Mouse (Mus musculus) thymus, postnatal 0 days (tissue): ENCODE measurements around the gene Klhdc4. TPM values are rescaled to one million over a fixed set of nuclear protein-coding genes. Genes with fewer than 3 reads are reported as not detected.

ENCODE experiments used
- DNase-seq: peaks from one replicate; pipeline ENCODE4 v3.0.0-alpha.2; 2015; ENCODE audit warnings: low spot score
- polyA plus RNA-seq: library from polyadenylated mRNA; unstranded; fragments of >200 nt; fragmentation: Nextera tagmentation; extraction: Ambion mirVana; gene quantifications from 2 replicates; pipeline ENCODE4 v1.2.1, GENCODE M21; 2015

The Klhdc4 gene
- polyA plus RNA-seq, 1 experiment from 2014 or later, result 31.6 TPM

DNA sequence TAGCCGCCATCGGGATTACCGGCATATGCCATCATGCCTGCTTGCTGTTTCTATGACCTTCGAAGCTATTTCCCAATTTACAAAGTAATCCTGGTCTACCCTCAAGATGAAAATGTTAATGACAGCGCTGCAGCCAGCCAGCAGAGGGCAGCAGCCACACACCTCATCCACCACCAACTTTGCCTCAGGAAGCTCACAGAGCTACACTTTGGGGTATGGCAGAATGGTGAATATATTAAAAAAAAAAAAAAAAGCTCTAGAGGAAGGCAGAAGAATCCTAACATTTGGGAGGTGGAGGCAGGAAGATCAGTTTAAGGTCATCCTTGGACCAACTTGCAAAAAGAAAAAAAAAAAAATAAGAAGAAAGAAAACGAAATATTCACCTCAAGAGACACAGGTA, 20.6 kb upstream of the Klhdc4 start:
- DNase-seq, result peak; percentile 81

DNA sequence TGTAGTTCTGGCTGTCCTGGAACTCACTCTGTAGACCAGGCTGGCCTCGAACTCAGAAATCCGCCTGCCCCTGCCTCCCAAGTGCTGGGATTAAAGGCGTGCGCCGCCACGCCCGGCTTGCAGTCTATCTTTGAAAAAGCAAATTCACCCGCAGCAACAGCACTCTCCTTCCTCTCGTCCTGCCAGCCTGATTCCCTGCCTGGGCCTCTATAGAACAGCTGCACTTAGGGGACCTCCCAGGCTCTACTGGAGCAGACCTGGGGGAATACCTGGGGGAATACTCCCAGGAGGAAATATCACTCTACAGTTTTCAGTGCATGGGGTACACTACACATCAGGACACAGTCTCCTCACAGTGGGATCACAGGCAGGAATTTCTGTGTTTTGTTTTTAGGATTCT, 19.9 kb upstream of the Klhdc4 start:
- DNase-seq, result no peak

GRCm38 (mm10) chr8:121848495-121848894, 19.1 kb upstream of the Klhdc4 start:
- no peak for DNase-seq

GRCm38 (mm10) chr8:121847987-121848386, 18.6 kb upstream of the Klhdc4 start:
- no peak for DNase-seq

DNA sequence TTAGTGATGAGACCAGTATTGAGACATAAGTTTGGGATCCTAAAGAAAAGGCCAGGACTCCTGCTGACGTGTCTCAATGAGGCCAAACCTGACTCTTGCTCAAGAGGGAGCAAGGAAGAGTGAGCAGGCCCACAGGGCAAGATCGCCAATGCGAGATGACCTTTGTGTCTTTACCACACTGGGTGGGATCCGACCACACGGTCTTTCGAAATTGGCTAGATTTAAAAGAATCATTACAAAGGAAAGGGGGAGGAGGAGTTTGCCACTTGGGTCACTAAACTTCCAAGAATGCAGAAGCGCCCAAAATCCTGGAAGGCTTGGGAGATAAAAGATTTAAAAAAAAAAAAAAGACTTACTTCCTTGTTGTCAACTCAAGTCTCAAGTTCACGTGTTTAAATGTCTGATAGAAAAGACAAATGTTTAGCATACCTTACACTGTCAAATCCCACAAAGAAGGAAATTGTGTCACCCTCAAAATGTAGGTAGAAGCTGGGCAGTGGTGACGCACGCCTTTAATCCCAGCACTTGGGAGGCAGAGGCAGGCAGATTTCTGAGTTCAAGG, 18.0 kb upstream of the Klhdc4 start:
- no peak for DNase-seq

GRCm38 (mm10) chr8:121846815-121847214, 17.4 kb upstream of the Klhdc4 start:
- no peak for DNase-seq

DNA sequence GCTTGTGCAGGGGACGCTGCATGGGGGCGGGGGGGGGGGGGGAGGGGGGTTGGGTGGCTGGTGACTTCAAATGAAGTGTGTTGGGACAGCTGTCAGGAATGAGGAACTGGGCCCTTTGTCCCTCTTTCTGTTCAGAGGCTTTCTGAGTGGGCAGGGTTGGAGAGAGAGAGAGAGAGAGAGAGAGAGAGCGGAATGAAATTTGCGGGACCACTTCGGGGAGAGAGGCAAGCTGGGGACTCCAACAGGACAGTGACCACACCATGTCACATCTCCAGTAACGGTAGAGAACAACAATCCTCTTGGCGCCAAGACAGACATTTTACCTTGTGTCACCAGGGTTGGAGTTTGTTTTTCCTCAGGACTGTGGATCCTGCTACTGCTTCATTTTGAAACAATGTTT, 15.4 kb upstream of the Klhdc4 start:
- DNase-seq, result no peak

DNA sequence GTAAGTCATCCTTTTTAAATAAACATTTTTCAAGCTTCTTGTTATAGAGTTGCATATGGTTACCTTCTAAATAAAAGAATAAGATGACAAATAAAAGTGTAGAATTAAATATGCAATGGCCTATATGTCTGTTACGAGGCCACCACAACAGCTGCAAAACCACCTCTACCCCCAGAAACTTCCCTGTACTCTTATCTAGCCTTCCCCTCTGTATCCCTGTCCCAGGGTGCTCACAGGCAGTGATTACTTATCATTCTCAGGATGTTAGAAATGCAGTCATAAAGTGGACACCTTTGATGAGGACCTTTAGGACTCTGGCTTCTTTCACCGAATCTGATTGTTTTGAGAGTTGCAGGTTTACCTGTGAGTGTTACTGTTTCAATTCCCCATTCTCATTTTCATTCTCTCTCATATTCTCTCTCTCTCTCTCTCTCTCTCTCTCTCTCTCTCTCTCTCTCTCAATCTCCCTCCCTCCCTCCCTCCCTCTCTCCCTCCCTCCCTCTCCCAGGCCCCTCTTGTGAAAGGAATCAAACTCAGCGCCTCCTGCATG, 13.9 kb upstream of the Klhdc4 start:
- no peak for DNase-seq

- no peak for DNase-seq
Measured at GRCm38 (mm10) chr8:121842064-121842955, 12.9 kb upstream of the Klhdc4 start.

- peak; percentile 37 for DNase-seq
Measured at GRCm38 (mm10) chr8:121841242-121841641, 11.9 kb upstream of the Klhdc4 start.

- DNase-seq, result peak; percentile 80
Measured at GRCm38 (mm10) chr8:121832503-121832902, 3.1 kb upstream of the Klhdc4 start.

- no peak for DNase-seq
Measured at GRCm38 (mm10) chr8:121832061-121832460, 2.7 kb upstream of the Klhdc4 start.

- DNase-seq, result no peak
Measured at GRCm38 (mm10) chr8:121829777-121830362, 501 bp upstream of the Klhdc4 start.

DNA sequence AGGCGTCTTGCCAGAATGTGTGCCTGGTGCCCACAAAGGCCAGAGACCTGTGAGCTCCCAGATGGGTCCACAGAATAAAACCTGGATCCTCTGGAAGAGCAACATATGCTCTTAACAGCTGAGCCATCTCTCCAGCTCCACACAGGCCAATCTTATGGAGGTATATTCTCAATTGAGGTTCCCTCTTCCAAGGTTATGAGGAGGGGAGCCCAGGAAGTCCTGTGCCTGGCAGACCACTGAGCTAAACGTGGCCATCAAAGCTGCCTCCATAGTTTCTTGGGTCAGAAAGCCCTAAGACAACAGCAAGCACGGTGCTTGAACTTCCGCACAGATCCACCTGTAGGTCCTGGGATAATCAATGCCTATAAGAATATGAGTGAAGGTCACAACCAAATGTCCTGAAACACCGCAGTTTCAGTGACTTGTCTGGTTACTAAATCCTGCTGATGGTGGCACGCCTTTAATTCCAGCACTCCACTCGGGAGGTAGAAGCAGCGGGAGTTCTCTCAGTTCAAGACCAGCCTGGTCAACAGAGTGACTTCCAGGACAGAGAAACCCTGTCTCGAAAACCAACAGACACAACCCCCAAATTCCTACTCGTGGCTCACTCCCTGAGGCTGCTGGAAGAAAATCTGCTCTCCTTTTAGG, 869 bp downstream of the Klhdc4 start:
- DNase-seq, result no peak

DNA sequence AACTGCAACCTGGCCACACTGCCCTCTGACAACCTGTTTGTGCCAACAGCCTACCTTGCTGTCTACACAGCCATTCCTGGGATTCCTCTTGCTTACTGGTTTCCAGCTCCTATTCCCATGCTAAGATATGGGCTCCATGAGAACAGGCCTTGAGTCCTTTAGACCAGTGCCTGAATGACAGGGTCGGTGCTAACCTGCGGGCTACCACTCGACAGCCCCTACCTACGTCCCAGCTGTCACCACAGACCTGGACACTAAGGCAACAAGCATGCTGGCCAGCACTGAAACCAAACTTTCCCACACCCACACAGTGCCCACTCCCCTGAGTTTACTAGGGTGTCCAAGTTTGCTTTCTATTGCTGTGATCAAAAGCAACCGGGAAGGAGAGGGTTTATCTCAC, 1.6 kb downstream of the Klhdc4 start:
- no peak for DNase-seq

- no peak for DNase-seq
Measured at GRCm38 (mm10) chr8:121821770-121822169, 7.6 kb downstream of the Klhdc4 start.

GRCm38 (mm10) chr8:121821320-121821719, 8.0 kb downstream of the Klhdc4 start:
- DNase-seq, result no peak

GRCm38 (mm10) chr8:121820840-121821239, 8.5 kb downstream of the Klhdc4 start:
- DNase-seq, result no peak

GRCm38 (mm10) chr8:121818226-121818625, 11.1 kb downstream of the Klhdc4 start:
- no peak for DNase-seq

DNA sequence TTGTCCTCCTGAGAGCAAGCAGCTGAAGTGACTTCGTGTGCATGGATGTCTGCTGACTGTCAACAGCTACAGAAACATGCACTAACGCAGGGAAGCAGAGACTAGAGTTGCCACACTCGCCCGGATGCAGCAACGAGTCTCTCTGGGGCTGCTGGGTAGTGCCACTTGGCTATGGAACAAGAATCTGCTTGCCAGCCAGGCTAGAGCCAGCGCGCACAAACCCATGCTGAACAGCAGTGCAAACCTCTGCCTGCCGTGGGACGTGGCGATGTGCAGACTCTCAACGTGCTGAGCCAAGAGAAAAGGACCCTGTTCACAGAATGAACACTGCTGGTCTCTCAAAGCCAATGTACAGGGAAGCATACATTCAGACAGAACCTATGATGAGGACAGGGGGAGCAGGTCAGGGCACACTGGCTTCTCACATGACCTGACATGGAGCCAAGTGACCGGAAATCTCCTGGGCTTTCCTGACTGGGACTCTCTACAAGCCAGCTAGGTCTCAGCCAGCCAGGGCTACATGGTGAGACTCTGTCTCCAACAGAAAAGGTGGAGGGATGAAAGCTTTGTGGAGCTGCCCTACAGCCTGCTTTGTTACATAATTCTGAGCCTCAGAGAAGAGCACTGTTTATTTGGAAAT, 17.3 kb downstream of the Klhdc4 start:
- no peak for DNase-seq

- no peak for DNase-seq
Measured at GRCm38 (mm10) chr8:121811502-121811901, 17.9 kb downstream of the Klhdc4 start.
